Mouse (Mus musculus): ENCODE results near the gene Cd81. TPM values are rescaled to one million over a fixed set of nuclear protein-coding genes. Genes with fewer than 3 reads are reported as not detected.

Gene Cd81
- 187 and 210 TPM in 2 replicates for total RNA-seq (2017)

GRCm38 (mm10) chr7:143052626-143053007, at the start of gene Cd81:
Gene Cd81 (plus strand): TSS chr7:143052739.
- peak; percentile 63 for ATAC-seq (replicated peaks; ENCODE audit: low read depth, poor library complexity, severe bottlenecking)

- peak; percentile 64 for ATAC-seq (replicated peaks; ENCODE audit: low read depth, poor library complexity, severe bottlenecking)
Observed at GRCm38 (mm10) chr7:143004727-143005343, 47.7 kb upstream of the Cd81 start, which contains the start of gene Tspan32. Gene Tspan32 (plus strand): TSS chr7:143005046.

GRCm38 (mm10) chr7:143005344-143006096, 47.0 kb upstream of the Cd81 start:
- peak; percentile 40 for ATAC-seq (replicated peaks; ENCODE audit: low read depth, poor library complexity, severe bottlenecking)

GRCm38 (mm10) chr7:143006097-143006755, 46.3 kb upstream of the Cd81 start:
- ATAC-seq (replicated peaks; ENCODE audit: low read depth, poor library complexity, severe bottlenecking): peak; percentile 9; the same call in 1 of the 2 replicates

GRCm38 (mm10) chr7:143006756-143007598, 45.6 kb upstream of the Cd81 start:
- no peak for ATAC-seq (replicated peaks; ENCODE audit: low read depth, poor library complexity, severe bottlenecking)

GRCm38 (mm10) chr7:143007599-143008369, 44.8 kb upstream of the Cd81 start:
- ATAC-seq (replicated peaks; ENCODE audit: low read depth, poor library complexity, severe bottlenecking): peak; percentile 19

- ATAC-seq (replicated peaks; ENCODE audit: low read depth, poor library complexity, severe bottlenecking): 0 out of 2 replicates have a peak, but pooled peaks have one; percentile 1
Observed at GRCm38 (mm10) chr7:143008370-143008926, 44.1 kb upstream of the Cd81 start.

- no peak for ATAC-seq (replicated peaks; ENCODE audit: low read depth, poor library complexity, severe bottlenecking)
Observed at GRCm38 (mm10) chr7:143008996-143009665, 43.4 kb upstream of the Cd81 start.

- peak; percentile 34 for ATAC-seq (replicated peaks; ENCODE audit: low read depth, poor library complexity, severe bottlenecking)
Observed at GRCm38 (mm10) chr7:143009996-143010395, 42.5 kb upstream of the Cd81 start.

GRCm38 (mm10) chr7:143011226-143011625, 41.3 kb upstream of the Cd81 start:
- no peak for ATAC-seq (replicated peaks; ENCODE audit: low read depth, poor library complexity, severe bottlenecking)

- ATAC-seq (replicated peaks; ENCODE audit: low read depth, poor library complexity, severe bottlenecking): no peak
Observed at GRCm38 (mm10) chr7:143012230-143012875, 40.2 kb upstream of the Cd81 start.

GRCm38 (mm10) chr7:143013420-143014178, 38.9 kb upstream of the Cd81 start:
- no peak for ATAC-seq (replicated peaks; ENCODE audit: low read depth, poor library complexity, severe bottlenecking)

GRCm38 (mm10) chr7:143014862-143015659, 37.5 kb upstream of the Cd81 start:
- no peak for ATAC-seq (replicated peaks; ENCODE audit: low read depth, poor library complexity, severe bottlenecking)

- peak; percentile 6; the same call in 1 of the 2 replicates for ATAC-seq (replicated peaks; ENCODE audit: low read depth, poor library complexity, severe bottlenecking)
Observed at GRCm38 (mm10) chr7:143015755-143016423, 36.6 kb upstream of the Cd81 start.

- no peak for ATAC-seq (replicated peaks; ENCODE audit: low read depth, poor library complexity, severe bottlenecking)
Observed at GRCm38 (mm10) chr7:143016424-143017142, 36.0 kb upstream of the Cd81 start.

All from common myeloid progenitor, adult 5-6 weeks (primary cell).